Mouse (Mus musculus): ENCODE measurements at regions not wholly inside any gene's neighbourhood (a gene's known extent, or its start where the extent isn't known, plus 50 kb on each side); places are given as distances from the start of the nearest gene placed in this dataset.
"Not testable (repeated sequence)": the region's sequence is repeated elsewhere in the genome, so short reads cannot be mapped to it uniquely, and the experiment has no call there.

DNA sequence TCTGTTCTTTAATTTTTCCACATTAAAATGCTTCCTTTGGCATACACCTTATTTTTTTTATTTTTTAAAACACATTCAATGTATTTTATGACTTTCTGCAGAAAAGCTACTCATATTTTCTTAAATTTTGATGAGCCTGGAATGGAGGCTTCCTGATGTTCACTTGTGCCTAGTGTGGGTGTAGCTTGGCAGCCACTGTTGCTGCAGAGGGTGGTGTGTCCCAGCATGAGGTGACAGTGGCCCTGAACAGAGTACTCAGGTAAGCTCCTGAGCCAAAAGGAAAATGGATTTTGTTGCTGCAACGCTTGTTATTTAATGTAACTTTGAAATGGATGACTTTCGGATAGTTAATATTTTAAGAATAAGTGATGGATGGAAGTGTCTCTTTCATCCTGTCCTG, 170.6 kb downstream of the Eipr1 start:
- peak; percentile 57 for DNase-seq (ENCODE audit: low read depth, low spot score)

DNA sequence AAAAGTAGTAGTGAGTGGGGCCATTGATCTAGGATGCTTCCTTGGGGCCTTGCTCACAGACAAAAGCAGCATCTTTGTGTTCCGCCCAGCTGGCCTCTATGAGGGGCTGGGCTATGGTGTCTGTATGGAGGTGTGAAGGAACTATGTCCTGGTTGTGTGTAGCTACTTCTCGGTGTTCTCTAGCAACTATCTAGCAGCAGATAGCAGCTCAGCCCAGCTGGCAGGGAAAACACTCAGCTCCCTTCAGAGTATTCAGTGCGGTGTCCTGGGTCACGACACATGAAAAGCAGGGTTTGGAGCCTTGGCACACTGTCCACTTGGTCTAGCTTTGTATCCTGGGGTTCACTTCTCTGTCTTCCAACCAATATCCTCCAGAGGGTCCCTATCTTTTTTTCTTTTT, 173.6 kb downstream of the Eipr1 start:
- DNase-seq (ENCODE audit: low read depth, low spot score), result no peak

DNA sequence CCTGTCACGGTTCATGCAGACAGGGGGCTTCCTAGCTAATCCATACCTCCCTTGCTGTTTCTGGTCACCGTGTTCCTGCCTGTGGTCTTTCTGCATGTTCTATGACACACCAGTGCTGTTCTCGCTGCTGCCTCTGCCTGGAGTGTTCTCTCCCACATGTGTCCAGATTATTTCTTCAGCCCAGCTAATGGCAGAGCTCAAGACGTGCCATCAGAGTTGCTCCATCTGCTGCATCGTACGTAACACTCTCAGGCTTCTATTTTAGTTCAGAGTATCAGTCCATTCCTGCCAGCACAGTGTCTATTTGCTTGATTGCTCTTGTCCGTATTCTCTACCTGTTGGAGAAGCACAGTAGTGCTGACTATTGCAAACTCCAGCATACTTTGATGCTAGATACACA, 188.3 kb downstream of the Eipr1 start:
- DNase-seq (ENCODE audit: low read depth, low spot score), result no peak

DNA sequence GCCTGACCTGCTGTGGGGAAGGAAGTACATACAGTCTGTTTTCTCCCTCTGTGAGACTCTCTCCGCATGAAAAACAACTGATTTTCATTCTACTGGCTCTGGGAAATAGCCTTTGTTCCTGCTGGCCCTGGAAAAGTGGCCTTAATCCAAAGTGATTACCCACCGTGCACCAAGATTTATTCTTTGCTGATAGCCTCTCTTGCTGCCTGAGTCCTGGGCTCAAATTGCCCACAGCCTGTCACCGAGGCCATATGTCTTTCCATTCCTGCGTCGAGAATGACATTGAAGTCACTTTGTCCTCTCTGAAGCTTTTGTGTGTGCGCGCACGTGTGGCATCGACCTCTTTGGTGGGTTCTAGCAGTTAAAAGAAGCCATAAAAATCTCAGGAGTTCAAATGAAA, 197.3 kb downstream of the Eipr1 start:
- peak; percentile 29 for DNase-seq (ENCODE audit: low read depth, low spot score)

DNA sequence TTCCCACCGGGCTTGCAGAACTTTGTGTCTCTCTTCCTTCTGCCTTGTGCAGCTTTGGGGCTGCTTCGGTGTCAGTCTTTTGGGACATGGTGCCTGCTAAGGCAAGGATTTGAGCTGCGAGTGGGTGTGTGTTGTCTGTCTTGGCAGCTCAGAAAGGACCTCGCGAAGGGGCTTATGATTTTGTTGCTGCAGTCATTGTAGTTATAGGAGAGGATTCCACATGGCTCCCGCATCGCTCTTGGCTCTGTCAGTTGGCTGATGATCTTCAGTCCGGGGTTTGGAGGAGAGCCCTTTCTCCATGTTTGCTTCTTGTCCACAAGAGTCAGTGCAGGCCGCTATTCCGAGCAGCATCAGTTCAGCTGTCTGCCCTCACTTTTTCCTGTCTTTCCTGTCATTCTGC, 197.7 kb downstream of the Eipr1 start:
- peak; percentile 33 for DNase-seq (ENCODE audit: low read depth, low spot score)

DNA sequence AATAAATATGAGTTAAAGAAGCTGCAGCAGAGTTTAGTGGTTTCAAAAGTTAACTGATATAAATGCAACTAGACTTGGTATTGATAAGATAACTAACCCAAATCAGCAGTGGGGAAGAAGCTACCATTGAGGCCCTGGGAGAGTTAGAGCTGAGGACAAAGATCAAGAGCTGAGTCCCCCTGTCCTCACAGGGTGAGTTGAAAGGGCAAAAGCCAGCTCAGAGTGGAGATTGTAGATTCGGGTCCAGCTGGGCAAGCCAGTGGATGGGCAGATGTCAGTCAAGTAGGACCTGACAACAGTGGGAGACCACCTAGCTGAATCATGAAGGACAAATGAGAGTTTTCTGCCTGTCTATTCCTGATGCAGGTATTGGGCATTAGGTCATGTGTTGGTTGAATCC, 205.6 kb downstream of the Eipr1 start:
- no peak for DNase-seq (ENCODE audit: low read depth, low spot score)

DNA sequence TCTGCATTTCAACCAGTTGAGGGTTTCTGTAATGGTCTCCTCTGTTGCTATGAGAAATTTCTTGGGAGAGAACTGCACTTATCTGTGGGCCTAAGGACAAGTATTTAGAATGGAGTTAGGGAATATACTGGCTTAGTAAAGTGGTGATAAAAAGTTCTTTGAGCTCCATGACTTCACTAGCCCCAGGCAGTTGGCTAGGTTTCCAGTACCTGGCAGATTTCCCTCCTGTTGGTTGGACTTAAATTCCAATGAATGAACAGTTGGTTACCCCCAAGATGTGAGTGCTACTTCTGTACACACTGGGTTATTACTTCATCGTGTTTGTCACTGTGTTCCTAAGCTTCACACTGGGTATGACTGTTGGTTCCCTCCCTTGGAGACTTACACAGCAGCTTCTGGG, 207.1 kb downstream of the Eipr1 start:
- DNase-seq (ENCODE audit: low read depth, low spot score), result no peak

DNA sequence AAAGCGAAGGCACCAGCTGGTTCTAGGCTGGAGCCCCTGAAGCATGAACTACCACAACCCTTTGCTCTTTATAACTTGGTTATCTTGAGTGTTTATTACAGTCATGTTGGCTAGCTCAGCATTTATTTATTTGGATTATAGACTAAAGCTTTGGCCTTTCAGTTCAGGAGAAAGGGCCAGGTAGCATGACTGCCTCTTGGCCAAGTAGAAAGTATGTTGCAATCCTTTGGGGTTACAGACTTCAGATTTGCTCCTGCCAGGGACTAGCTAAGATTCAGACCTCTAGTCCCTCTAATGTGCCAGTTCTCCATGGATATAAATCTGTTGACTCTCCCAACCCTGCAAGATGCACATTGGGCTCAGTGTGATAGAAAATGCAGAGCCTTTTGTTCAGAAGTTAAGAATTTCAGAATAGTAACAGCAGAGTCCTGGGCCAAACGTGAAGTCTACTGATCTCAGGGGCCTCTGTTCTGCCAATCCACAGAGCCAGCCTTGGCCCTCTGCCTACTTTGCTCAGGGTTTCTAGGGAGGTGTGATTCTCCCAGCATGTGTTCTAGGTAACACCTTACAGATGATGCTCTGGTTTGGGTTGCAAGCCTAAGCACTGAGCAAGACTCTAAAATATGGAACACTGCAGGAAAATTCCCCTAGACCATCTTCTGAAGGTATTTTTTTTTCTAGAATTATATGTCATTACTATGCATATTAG, 218.2 kb downstream of the Eipr1 start:
- DNase-seq (ENCODE audit: low read depth, low spot score), result peak; percentile 83

DNA sequence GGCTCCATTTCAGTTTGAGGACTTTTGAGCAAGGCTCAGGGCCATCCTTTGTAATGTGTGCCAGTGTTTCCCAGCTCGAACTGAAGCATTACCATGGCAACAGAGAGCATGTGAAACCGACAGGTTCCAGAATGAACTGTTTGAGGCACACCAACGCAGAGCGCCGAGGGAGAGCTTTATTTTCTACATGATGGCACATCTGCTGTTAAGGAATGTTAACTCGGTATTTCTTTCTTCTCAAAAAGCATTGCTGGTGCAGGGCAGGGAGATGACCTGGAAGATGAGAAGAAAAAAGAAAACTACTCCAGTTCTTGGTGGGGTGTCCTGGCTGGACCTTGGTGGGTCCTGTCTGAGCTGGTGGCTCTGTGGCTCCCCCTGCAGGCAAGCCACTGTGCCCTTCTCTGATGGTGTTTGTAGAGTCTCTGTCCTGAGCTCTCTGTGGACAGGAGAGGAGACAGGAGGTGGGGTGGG, 223.0 kb downstream of the Eipr1 start:
- DNase-seq (ENCODE audit: low read depth, low spot score), result peak; percentile 94

DNA sequence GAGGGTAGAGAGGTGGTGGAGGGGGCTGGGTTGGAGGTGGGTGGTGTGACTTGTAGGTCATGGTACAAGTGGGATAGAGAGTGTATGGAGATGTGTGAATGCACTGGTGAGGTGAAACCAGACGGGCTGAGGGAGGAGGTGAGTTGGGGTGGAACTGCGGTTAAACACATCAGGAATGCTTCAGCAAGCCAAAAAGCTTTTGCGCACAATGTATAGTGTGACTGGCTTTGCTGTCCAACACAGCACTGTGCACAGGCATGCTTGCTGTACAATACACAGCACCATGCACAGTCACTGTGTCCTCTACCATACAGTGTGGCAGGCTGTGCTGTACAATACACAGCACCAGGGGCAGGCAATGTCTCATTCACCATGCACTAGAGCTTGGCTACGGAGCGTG, 223.6 kb downstream of the Eipr1 start:
- DNase-seq (ENCODE audit: low read depth, low spot score), result peak; percentile 69

DNA sequence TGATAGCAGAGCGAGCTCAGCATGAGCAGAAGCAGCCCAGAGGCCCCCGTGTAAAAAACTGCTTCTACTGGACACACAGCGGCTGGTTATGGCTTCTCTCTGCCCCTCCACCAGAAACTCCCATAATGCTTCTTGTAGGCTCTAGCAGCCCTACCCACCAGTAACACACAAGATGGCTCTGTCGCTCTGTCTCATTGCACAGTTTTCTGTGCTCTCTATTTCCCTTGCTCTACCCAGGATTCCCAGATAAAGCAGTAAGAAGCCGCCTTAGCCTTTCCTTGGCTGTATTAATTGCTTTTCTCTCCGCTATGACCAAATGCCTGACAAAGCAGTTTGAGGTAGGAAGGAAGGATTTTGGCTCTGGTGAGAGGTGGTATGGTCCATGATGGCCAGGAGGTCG, 228.1 kb downstream of the Eipr1 start:
- no peak for DNase-seq (ENCODE audit: low read depth, low spot score)

DNA sequence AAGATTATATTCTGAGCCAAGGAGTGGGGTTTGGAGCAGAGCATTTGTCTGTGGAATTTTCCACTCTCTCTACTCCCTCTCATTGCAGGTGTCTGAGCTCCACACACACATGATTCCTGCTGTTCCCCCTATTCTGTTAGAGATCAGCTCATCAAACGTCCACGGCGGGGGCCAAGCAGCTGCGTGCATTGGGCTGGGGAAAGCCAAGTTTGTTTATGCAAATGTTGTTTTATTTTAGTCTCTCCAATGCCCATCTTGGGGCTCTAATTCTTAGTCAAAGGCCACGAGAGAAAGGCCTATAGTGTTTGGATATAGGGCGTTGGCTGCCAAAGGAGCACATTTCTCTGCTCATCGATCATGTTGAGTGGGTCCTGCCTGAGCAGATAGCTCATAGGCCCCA, 234.6 kb downstream of the Eipr1 start:
- DNase-seq (ENCODE audit: low read depth, low spot score), result peak; percentile 44

DNA sequence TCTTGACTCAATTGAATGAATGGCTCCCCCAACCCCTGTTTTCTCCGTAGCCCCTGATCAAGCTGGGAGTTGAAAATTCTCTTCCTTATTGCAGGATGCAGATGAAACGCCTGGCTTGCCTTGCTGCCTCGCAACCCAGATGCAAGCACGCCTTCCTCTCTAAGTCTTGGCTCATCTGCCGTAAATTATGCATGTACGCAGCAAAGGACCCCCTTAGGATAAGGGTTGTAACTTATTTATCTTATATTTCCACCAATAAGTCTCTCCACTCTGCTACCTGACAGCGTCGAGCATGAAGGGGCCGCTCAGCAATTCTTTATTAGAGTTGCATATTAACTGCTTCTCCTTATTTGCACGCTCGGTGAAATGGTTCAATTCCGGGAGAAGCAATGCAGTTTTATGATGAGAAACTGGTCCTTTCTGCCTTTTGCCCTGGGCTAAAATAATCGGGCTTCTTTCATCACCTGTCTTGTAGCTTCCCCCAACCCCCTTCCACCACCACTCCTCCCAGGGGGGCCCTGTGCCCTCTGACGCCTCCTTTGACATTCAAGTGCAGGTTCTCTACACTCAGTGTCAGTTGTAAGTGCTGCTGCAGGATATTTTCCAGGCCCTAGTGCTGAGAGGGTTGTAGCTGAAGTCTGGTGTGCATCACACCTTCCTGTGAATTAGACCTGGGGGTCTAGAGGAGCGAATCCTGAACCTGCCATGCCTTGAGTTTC, 246.0 kb downstream of the Eipr1 start:
- no peak for DNase-seq (ENCODE audit: low read depth, low spot score)

DNA sequence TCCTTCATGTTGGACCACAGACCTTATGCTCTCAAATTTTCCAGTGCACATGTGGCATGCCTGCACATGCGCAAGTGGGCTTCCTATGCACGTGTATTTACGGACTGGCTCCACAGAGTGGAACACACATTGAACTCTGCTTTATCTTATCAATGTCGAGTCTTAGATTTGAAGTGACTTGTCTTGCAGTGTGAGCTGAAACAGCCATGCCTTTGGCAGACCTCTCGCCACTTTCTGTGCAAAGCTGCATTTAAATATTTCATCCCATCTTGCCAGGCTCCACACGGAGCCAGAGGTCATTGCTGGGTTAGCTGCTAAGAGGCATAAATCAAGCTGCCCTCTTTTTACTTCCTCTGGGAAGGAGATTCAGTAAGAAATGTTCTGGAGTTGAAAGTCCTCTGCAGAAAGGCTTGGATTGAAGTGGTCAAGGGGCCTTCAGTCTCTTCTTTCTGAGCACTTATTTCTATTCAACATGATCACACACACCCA, 248.4 kb downstream of the Eipr1 start:
- no peak for DNase-seq (ENCODE audit: low read depth, low spot score)

DNA sequence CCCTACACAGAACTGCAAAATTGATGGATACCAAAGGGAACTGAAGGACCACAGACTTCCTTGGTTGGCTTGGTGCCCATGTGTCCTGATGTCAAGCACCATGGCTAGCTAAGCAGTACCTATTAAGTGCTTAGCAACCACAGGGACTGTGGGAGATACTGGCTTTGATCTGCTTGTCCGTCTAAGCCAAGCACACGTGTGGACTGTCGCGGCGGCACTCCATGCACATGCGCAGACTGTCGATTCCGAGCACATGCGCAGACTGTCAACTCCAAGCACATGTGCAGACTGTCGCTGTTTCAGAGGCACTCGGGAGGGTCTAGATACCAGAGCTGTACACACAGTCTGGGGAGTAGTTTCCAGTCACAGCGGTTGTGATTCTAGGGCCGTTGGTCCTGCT, 252.9 kb downstream of the Eipr1 start:
- no peak for DNase-seq (ENCODE audit: low read depth, low spot score)

DNA sequence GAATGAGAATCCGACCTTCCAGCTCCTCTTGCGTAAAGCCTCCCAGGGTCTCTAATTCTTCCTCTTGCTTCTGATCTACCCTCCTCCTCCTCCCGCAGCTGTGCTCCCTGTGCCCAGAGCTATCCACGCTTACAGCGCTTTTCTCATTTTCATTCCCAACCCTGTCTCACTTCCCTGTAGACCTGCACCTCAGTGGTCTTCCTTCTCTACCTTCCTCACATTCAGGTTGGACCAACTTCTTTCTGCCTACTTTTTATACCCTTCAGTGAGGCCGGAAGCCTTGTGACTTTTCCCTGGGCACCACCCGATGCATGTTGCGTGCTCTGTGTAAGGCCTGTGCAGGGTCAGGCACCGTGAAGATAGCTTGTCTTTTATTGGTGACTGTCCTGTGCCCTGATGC, 263.0 kb downstream of the Eipr1 start:
- DNase-seq (ENCODE audit: low read depth, low spot score), result no peak

DNA sequence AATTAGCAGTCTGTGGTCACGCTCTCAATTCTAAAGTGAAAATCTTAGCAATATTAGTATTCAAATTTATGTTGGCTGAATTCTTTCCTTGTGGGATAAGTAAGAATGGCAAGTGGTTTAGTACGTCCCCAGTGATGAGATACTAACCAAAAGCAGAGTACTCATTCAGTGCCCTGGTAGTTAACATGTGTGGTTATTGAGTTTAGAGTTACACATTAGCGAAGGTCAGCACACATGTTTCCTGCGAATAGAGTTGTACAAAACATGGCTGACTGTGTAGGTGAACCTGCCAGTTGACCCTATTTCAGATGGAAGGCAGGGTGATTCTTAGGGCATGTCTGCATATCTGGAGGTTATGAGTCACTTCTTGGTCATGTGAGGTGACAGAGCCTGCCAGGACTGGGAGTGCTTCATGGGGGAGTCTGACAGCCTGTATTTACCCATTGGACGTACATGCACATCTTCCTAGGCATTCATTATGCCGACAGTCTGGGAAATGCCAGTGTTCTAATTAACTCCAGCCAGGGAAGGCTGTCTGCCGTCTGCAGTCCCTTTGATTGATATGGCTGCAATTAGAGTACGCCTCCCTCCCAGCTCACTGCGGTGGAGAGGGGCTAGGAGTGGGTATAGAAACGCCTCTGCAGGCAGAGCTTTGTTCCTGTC, 263.7 kb downstream of the Eipr1 start:
- DNase-seq (ENCODE audit: low read depth, low spot score), result peak; percentile 84

DNA sequence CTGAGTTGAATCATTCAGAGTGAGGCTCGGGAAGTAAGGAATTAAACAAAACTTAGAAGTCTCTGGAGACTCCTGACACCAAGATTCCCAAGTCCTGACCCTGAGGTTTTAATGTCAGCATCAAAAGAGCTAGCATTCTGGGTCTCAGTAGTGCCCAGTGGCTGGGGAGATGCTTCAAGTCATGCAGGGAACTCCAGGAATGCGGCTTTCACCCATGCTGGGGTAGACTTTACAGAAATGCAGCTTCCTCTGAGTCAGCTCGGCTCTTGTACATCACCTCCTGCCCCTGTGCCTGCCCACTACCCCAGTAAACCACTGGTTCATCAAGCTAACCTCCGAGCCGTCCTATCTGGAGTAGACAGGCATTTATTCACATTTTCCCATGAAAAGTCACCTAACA, 269.5 kb downstream of the Eipr1 start:
- no peak for DNase-seq (ENCODE audit: low read depth, low spot score)

DNA sequence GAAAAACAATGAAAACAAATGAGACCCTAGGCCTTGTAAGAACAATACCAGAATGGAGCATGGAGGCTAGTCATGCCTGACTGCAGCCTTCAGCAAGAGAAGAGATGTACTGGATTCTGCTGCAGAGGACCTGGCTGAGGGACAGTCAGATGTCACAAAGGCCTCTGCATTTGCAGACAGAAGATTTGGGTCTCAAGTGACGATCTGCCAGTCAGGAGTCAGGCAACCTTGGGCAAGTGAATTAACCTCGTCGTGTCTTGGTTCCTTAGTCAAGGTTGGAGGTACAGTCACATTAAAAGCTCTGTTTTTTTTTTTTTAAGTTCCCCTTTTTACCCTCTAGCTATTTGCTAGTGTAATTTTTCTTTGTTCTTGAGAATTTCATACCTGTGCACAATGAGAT, 276.6 kb downstream of the Eipr1 start:
- no peak for DNase-seq (ENCODE audit: low read depth, low spot score)

DNA sequence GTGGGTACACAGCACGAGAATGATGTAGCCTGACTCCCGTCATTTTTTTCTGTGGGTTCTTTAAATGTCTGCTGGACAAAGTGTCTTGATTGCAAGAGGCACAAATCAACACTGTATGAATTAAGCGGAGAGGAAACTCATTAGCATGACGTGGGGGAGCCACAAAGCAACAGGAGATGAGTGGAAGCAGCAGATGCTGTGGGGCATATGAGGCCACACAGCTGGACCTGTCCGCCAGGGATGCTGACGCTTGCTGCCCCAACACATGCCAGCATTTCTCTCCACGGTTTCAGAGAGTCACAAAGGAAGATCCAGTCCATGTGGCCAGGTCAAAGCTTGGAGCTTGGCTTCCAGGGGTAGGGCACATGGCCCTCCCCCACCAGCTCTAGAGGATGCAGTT, 277.9 kb downstream of the Eipr1 start:
- peak; percentile 64 for DNase-seq (ENCODE audit: low read depth, low spot score)

DNA sequence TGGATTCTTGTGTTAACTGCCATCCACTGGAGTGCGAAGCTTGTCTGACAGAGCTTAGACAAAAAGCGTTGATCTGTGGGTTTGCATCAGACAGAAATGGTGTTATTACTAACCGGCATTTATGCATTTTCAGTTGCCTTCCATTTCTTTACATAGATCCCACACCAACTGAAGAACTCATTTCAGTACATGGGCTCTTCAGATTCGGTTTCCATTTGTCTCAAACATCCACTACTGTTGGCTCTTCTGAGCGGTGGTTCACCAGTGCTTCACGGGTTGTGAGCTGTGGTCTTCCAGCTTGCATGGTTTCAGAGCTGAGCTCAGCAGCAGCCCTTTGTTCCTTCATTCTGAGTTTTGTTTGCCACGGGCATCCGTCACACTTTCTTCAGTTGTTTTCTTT, 294.4 kb downstream of the Eipr1 start:
- no peak for DNase-seq (ENCODE audit: low read depth, low spot score)

DNA sequence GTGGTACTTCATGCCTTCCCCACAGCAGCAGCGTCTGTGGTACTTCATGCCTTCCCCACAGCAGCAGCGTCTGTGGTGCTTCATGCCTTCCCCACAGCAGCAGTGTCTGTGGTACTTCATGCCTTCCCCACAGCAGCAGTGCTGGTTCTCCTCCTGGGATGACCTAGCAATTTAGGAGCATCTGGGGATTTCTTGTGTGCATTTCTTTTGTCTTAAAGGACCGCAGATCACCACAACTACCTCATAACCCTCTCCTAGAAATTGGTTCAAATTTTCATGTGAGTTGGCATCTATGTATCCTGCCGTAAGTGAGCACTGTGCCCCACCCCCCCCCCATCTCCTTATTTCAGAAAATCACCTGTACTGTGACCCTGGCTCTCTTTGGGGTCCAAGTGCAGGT, 297.0 kb downstream of the Eipr1 start:
- not testable (repeated sequence) for DNase-seq (ENCODE audit: low read depth, low spot score)

DNA sequence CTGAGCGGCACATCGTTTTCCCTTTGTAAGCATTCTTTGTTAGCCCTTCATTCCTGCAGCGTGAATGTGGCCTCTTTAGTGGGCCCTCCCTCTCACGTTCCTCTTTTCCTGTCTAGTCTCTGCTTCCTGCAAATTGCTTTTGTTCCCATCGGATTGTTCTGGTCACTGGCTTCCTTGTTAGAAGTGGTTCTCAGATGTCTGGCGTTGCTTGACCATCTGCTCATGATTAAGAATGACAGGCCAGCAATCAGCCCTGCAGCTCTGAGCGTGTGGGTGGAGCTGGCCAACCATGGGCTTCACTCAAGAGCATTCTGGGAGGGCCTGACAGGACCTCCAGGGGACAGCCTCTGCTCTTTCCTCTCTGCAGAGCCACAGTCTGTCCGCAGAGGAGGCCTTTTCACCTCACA, 297.5 kb downstream of the Eipr1 start:
- peak; percentile 79 for DNase-seq (ENCODE audit: low read depth, low spot score)

All from brain, adult 2 months (tissue).